Mouse (Mus musculus) layer of hippocampus, adult 9-11 months (tissue): ENCODE results near the gene Cacna1d.

Experiments used
- DNase-seq: peaks from one replicate; pipeline ENCODE4 v3.0.0; 2022

Cacna1d gene

DNA sequence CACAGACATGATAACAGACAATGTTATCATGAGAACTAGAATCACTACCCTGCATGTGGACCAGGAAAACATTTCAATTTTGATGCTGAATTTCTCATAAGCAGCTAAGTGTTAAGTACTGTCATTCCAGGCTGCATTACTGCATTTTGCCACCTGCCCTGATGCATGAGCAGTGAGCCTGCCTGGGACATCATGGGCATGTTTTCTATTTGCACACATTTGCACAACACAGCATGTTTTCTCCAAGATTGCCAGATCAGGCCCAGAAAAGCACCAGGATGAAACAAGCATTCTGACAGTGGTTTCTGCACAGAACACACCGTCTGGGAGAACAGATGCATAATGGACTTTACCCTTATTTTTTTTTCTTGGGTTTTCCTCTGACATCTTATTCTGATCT lies 294.3 kb downstream of the Cacna1d start:
- DNase-seq, result no peak

GRCm38 (mm10) chr14:30196235-30196634 lies 295.0 kb downstream of the Cacna1d start:
- DNase-seq, result peak; percentile 34

- no peak for DNase-seq
Observed at GRCm38 (mm10) chr14:30190308-30190971, 300.8 kb downstream of the Cacna1d start.

GRCm38 (mm10) chr14:30185616-30186274 lies 305.5 kb downstream of the Cacna1d start:
- no peak for DNase-seq

GRCm38 (mm10) chr14:30184445-30185152 lies 306.7 kb downstream of the Cacna1d start:
- DNase-seq, result no peak

- no peak for DNase-seq
Observed at GRCm38 (mm10) chr14:30184013-30184412, 307.2 kb downstream of the Cacna1d start.

DNA sequence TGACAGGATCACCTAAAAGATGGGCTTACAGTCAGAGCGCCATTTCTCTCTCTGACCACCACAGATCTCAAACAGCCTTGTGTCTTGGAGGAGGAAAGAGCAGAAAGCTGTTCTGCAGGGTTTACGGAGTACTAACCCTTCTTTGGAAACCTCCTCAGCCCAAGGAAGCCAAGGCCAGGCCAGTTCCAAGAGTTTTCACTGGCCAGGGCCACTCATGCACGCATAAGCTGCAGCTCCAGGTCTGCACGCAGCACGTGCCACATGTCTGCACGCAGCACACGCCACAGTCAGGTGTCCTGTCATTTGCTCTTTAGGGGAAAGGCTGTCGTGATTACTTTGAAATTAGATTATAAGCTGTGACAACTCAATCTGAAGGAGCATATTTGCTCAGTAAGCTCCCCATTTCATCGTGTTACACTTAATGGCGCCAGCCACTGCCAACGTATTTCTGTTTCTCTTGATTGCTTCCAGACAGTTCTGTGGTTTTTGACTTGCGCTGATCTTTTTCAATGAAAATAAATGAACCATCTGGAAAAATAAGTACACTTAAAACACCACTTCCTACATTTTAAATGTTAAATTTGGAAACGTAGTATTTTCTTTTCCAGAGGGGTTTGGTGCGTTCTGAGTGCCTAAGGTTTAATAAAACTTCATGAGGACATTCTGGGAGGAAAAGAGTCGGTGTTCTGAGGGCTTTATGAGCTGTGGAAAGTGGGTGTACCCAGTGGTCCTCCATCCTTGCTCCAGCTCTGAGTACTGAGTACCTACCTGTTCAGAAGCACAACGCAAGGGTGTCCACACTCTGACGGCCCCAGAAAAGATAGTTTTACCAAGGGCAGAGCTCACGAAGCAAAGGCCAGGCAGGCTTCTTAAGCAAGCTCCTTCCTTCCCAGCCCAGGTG lies 308.4 kb downstream of the Cacna1d start:
- no peak for DNase-seq

GRCm38 (mm10) chr14:30178306-30178705 lies 312.9 kb downstream of the Cacna1d start:
- no peak for DNase-seq

DNA sequence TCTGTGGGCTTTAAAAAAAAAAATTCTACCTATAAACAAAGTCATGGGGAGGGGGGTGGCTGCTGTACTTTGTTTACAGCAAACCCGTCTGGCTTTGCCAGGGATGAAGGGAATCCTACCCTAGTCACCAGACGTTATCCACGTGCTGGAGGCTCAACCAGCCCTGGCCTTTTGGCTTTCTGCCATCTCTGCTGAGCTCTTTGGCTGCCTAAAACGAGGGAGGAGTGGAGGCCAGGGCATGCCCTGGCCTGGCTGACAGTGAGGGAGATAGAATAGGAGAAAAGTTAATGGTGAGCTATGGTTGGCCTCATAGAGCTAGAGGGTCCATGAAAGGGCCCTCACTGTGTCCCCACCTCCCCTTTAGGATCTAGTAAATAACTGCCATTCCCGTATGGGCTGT lies 313.4 kb downstream of the Cacna1d start:
- no peak for DNase-seq

GRCm38 (mm10) chr14:30175362-30175761 lies 315.9 kb downstream of the Cacna1d start:
- no peak for DNase-seq

DNA sequence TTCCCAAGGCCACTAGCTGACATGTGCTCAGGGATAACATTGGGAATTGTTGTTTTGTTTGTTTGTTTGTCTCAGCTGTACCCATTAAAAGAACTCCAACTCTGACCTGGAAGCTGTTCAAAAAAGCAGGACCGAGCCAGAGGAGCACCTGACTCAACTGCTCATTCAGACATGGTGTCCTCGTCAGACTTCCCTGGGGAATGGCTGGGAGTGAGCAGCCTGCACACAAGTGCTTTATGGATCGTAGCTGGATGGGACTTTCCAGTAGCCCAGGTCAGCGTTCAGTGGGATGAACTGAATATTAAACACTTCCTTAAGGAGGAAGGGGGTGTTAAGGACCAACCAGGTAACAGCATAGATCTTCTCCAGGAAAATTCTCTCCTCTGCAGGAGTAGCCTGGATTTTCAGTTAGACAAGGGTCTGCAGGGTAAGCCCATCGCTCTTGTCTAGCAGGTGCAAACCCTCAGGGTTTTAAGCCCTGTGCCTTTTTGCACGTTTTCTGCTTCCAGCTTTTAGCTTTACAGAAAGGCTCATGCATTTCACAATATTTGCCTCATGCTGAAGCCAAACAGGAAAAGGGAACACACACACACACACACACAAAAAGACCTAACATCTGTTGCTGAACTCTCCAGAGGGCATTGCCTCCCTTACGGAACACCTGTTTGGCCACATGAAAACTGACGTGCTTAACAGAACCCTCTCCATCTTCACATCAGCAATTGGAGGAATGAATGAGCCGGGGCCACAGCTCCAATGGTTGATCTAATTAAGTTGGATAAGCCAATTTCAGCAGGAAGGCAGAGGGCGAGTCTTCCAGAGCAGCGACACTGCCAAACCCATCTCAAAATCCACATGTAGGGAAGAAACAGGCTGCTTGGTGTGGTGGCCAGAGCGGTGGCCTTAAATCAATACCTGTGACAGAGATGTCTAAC lies 318.2 kb downstream of the Cacna1d start:
- no peak for DNase-seq

GRCm38 (mm10) chr14:30171593-30171992 lies 319.7 kb downstream of the Cacna1d start:
- no peak for DNase-seq

DNA sequence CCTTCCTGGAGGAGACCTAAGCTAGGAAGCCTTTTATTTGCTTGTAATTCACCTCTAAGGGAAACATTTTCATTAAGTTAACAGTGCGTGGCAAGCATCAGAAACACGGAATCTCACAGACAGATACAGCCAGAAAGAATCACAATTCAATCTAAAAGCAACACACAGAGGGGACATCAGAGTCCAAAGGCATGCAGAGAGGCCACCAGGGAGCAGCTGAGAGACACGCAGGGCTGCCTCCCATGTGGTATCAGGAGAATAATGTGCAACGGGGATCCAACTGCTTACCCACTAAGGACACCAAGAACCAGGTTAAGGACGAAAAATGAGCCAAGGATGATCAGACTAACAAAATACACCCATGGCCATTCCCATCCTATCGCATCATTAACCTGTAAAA lies 320.2 kb downstream of the Cacna1d start:
- no peak for DNase-seq

DNA sequence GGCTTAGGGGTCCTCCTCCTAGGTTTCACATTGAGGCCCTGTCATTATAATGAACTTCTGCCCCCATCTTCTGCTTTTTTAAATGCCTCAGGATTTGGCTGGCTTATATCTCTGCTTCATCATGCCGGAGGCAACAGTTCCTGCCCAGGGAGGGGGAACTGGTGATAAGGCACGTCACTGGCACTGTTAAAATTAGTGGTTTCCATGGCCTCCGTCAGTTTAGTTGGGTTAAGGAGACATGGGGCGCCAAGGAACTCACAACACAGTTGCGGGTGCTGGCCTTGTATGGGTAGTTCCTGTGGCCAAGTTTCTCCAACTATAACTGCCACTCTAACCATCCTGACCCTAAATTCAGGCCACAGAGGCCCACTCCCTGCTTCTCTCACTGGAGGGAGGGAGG lies 321.8 kb downstream of the Cacna1d start:
- no peak for DNase-seq

- DNase-seq, result no peak
Observed at GRCm38 (mm10) chr14:30168902-30169301, 322.4 kb downstream of the Cacna1d start.

- no peak for DNase-seq
Observed at GRCm38 (mm10) chr14:30168387-30168786, 322.9 kb downstream of the Cacna1d start.

GRCm38 (mm10) chr14:30167606-30168005 lies 323.6 kb downstream of the Cacna1d start:
- DNase-seq, result no peak

GRCm38 (mm10) chr14:30166036-30166435 lies 325.2 kb downstream of the Cacna1d start:
- DNase-seq, result no peak

GRCm38 (mm10) chr14:30163733-30164708 lies 327.2 kb downstream of the Cacna1d start:
- peak; percentile 69 for DNase-seq

DNA sequence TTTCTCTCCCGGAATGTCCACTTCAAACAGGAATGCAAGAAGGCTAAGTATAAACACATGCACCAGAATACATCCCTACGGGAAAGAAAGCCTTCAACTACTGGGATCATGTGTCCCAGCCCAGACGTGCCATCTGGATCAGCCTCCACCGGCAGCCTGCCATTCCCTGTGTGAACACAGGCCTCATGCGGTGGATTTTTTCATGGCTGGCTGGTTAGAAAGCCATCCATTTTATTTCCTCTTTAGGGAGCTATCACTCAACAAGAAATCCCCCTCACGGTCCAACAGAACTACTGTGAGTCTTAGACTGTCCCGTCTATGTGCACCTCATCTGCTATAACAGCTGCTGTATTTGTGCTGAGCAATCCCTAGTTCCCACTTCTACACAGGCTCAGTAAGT lies 343.5 kb downstream of the Cacna1d start:
- peak; percentile 60 for DNase-seq
